Mouse (Mus musculus): ENCODE measurements around the gene Hyal3. TPM values are rescaled to one million over a fixed set of nuclear protein-coding genes. Genes with fewer than 3 reads are reported as not detected.
"Not testable (repeated sequence)": the region's sequence is repeated elsewhere in the genome, so short reads cannot be mapped to it uniquely, and the experiment has no call there.

Hyal3 gene
- total RNA-seq, 1 experiment from 2014 or later: 2.2 TPM

- ATAC-seq (ENCODE audit: extremely low read depth, insufficient number of reproducible peaks, low FRiP score, poor library complexity, severe bottlenecking): peak; percentile 62
These were observed 12.0 kb upstream of the Hyal3 start for GRCm38 (mm10) chr9:107568331-107569261.

DNA sequence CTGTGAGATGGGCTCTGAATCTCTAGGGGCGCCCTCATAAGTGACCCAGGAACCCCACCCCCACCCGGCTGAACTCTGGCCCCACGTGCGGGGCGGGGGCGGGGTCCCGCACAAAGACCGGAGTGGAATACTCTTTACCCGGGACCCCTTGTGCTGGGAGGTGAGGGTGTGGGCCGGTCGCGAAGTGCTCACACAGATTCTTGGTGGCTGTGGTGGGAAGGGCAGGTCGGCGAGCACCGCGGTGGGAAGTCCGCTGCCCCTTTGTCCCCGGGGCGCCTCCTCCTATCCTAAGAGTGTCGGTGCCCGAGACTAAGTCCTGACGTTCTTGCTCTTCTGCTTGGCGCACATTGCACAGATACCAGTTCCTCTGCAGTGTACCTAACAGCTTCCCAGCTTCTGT lies 11.3 kb upstream of the Hyal3 start:
- no peak for ATAC-seq (ENCODE audit: extremely low read depth, insufficient number of reproducible peaks, low FRiP score, poor library complexity, severe bottlenecking)

GRCm38 (mm10) chr9:107570016-107570415 lies 10.6 kb upstream of the Hyal3 start:
- no peak for ATAC-seq (ENCODE audit: extremely low read depth, insufficient number of reproducible peaks, low FRiP score, poor library complexity, severe bottlenecking)

DNA sequence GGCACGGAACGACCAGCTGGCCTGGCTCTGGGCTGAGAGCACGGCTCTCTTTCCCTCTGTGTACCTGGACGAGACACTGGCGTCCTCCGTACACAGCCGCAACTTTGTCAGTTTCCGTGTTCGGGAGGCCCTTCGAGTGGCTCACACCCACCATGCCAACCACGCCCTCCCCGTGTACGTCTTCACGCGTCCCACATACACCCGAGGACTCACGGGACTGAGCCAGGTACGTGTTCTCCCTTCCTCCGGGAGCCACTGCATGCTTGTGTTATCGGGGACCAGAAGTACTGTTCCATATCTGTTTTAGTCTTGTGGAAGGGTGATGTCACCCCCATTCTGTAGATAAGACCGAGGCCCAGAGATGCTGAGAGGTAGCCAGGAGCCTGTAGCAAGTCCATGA lies 9.8 kb upstream of the Hyal3 start:
- no peak for ATAC-seq (ENCODE audit: extremely low read depth, insufficient number of reproducible peaks, low FRiP score, poor library complexity, severe bottlenecking)

DNA sequence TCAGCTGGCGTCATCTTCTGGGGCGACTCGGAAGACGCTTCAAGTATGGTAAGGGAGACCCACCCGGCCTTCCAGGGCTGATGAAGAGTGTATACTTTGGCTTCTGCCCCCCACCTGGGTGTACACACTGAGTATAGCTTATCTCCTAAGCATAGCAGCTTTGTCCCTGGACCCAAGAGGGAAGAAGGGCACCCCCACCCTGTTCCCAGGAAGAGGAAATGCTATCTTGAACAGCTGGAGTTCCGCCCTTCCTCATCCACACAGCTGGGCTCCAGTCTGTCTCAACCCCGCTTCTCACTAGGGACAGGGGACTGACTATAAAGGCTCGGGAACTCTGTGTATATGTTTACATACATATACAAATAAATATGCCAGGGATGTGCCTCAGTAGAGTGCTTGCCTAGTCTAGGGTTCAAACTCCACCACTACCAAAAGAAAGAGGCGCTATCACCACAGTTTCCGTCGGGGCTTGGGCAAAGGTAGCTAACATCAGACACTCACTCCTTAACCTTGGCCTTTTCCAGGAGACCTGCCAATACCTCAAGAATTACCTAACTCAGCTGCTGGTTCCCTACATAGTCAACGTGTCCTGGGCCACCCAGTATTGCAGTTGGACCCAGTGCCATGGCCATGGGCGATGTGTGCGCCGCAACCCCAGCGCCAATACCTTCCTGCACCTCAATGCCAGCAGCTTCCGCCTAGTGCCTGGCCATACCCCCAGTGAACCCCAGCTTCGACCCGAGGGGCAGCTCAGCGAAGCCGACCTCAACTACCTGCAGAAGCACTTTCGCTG lies 8.9 kb upstream of the Hyal3 start:
- no peak for ATAC-seq (ENCODE audit: extremely low read depth, insufficient number of reproducible peaks, low FRiP score, poor library complexity, severe bottlenecking)

DNA sequence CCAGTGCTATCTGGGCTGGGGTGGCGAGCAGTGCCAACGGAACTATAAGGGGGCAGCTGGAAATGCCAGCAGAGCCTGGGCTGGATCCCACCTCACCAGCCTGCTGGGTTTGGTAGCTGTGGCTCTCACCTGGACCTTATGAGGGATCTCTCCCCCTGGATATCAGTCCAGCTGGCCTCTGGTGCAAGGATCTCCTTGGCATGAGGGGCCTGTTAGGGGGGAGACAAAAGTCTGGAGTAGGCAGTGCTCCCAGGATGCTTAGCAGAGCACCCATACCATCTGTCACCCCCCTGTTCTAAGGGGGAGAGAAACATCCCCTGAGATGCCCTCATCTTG lies 8.3 kb upstream of the Hyal3 start:
- ATAC-seq (ENCODE audit: extremely low read depth, insufficient number of reproducible peaks, low FRiP score, poor library complexity, severe bottlenecking): no peak

DNA sequence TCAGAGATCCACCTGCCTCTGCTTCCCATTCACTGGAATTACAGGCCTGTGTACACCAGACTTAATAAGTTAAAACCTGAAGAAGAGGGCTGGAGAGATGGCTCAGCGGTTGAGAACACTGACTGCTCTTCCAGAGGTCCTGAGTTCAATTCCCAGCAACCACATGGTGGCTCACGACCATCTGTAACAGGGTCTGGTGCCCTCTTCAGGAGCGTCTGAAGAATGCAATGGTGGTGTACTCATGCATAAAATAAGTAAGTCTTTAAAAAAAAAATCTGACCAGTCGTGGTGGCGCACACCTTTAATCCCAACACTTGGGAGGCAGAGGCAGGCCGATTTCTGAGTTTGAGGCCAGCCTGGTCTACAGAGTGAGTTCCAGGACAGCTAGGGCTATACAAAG lies 6.8 kb upstream of the Hyal3 start:
- ATAC-seq (ENCODE audit: extremely low read depth, insufficient number of reproducible peaks, low FRiP score, poor library complexity, severe bottlenecking): not testable (repeated sequence)

- no peak for ATAC-seq (ENCODE audit: extremely low read depth, insufficient number of reproducible peaks, low FRiP score, poor library complexity, severe bottlenecking)
These were observed 4.8 kb upstream of the Hyal3 start for GRCm38 (mm10) chr9:107575579-107576356.

GRCm38 (mm10) chr9:107576357-107577107 lies 4.1 kb upstream of the Hyal3 start, which contains the start of gene Hyal1:
Hyal1 (plus strand) TSS chr9:107576927.
- ATAC-seq (ENCODE audit: extremely low read depth, insufficient number of reproducible peaks, low FRiP score, poor library complexity, severe bottlenecking): no peak

DNA sequence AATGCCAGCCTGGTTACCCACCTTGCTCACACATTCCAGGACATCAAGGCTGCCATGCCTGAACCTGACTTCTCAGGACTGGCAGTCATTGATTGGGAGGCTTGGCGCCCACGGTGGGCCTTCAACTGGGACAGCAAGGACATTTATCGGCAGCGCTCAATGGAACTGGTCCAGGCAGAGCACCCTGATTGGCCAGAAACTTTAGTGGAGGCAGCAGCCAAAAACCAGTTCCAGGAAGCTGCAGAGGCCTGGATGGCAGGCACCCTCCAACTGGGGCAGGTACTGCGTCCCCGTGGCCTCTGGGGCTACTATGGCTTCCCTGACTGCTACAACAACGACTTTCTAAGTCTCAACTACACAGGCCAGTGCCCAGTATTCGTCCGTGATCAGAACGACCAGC lies 2.7 kb upstream of the Hyal3 start:
- no peak for ATAC-seq (ENCODE audit: extremely low read depth, insufficient number of reproducible peaks, low FRiP score, poor library complexity, severe bottlenecking)

GRCm38 (mm10) chr9:107578587-107578986 lies 2.0 kb upstream of the Hyal3 start, which contains the start of gene Naa80:
Naa80 (plus strand) TSS chr9:107578887.
- ATAC-seq (ENCODE audit: extremely low read depth, insufficient number of reproducible peaks, low FRiP score, poor library complexity, severe bottlenecking): no peak

GRCm38 (mm10) chr9:107579023-107579900 lies 1.4 kb upstream of the Hyal3 start:
- ATAC-seq (ENCODE audit: extremely low read depth, insufficient number of reproducible peaks, low FRiP score, poor library complexity, severe bottlenecking): no peak

DNA sequence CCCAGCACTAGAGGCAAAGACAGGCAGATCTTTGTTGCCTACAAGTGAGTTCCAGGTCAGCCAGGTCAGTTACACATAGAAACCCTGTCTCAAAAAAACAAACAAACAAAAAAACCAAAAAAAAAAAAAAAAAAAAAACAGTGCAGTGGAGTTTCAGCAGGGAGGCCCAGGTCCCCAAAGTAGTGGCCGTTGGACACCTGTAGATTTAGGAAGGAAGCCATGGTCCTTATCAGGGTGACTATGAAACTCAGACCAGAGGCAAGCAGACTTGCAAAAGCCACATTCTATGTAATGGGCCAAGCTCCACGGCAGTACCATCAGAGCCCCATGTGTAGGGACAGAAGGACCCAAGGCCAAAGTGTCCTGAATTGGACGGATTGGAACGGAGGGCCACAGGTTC lies 966 bp downstream of the Hyal3 start:
- ATAC-seq (ENCODE audit: extremely low read depth, insufficient number of reproducible peaks, low FRiP score, poor library complexity, severe bottlenecking): no peak

DNA sequence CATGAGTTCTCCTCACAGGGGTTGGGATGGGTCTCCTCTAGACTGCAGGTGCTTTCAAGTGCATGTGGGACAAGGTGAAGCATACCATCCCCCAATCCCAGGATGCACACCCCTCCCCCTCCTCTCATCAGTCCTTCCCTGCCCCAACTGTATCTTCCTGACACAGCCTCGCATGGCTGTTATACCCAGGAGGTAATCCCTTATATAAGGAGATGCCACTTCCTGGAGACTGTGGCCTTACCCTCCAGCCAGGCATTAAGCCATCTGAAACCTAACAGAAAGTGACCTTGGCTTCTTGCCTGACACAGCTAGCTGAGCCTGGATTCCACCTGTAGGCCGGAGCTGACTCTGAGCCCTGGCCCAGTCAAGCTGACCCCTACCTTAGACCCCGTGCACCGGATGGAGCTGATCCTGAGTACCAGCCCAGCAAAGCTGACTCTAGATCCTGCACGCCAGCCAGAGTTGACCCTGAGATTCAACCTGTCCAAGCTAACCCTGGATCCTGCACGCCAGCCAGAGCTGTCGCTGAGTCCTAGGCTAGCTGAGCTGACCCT lies 2.0 kb downstream of the Hyal3 start:
- no peak for ATAC-seq (ENCODE audit: extremely low read depth, insufficient number of reproducible peaks, low FRiP score, poor library complexity, severe bottlenecking)

DNA sequence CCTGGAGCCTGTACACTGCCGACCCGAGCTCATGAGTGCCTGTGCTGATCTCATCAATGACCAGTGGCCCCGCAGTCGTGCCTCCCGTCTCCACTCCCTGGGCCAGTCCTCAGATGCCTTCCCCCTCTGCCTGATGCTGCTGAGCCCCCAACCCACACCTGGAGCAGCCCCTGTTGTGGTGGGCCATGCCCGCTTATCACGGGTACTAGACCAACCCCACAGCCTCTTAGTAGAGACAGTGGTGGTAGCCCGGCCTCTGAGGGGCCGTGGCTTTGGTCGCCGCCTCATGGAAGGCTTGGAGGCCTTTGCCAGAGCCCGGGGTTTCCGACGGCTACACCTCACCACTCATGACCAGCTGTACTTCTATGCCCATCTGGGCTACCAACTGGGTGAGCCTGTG lies 2.6 kb downstream of the Hyal3 start:
- ATAC-seq (ENCODE audit: extremely low read depth, insufficient number of reproducible peaks, low FRiP score, poor library complexity, severe bottlenecking): no peak

DNA sequence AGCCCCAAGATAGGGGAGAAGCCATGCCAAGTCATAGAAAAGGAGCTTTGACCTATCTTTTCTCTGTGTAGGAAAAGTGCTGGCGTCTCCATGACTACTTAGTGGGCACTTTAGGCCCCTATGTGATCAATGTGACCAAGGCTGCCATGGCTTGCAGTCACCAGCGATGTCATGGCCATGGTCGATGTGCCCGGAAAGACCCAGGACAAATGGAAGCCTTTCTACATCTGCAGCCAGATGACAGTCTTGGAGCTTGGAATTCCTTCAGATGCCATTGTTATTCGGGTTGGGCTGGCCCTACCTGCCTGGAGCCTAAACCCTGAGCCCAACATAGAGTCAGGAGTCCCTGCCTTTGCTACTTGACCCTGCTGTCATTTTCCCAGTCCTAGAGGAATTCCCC lies 5.9 kb downstream of the Hyal3 start:
- no peak for ATAC-seq (ENCODE audit: extremely low read depth, insufficient number of reproducible peaks, low FRiP score, poor library complexity, severe bottlenecking)

DNA sequence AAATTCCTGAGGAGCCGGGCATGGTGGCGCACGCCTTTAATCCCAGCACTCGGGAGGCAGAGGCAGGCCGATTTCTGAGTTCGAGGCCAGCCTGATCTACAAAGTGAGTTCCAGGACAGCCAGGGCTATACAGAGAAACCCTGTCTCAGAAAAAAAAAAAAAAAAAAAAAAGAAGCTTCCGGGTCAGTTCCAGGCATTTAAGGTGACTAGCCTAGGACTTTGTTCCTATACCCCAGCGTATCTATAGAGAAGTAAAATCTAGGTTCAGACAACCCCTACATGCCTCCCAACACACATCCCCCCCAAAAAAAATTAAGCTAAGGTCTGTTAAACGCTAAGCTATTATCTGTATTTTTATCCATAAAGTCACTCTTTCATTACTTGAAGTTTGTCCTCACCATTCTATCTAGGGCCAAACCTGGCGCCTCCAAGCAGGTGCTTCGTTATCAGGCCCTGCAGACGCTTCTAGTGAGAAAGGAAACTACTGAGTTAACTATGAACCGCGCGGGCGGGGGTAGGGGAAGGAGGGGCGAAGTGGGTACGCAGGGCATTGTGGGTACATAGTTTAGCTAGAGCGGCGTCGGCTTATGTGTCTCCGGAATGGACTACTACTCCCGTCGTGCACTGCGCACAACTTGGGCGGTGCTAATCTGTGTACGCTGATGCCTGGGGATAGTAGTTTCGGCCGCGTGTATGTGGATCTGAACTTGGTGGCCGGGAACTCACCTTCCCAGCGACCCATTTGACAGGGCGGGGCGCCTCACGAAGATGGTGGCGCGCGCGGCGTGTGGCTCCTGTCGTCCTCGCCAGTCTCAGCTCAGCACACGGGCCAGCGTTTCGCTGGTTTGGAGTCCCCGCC lies 6.6 kb downstream of the Hyal3 start, which contains the start of gene Ifrd2:
Ifrd2 (plus strand) TSS at position 669 of the 859 bp plus-strand sequence.
- ATAC-seq (ENCODE audit: extremely low read depth, insufficient number of reproducible peaks, low FRiP score, poor library complexity, severe bottlenecking): peak; percentile 96
